Mouse (Mus musculus) small intestine, adult 2 months (tissue): Measurements from ENCODE around the gene Eef2k.

ENCODE experiments used
- CTCF ChIP-seq: fragments of 200-500 bp; IDR thresholded peaks from 2 replicates; pipeline ENCODE4 v1.5.1; 2012; ENCODE audit warnings: low read depth, mild to moderate bottlenecking, control low read depth, inconsistent platforms, low read length, moderate library complexity, mixed read lengths; ENCODE audit not compliant: insufficient replicate concordance, insufficient read length; ENCODE audit errors: extremely low read depth
- POLR2A ChIP-seq: fragments of 200-500 bp; IDR thresholded peaks from 2 replicates; pipeline ENCODE4 v1.6.1; 2012; ENCODE audit warnings: low read depth, mild to moderate bottlenecking, control low read depth, inconsistent platforms, low read length, moderate library complexity

DNA sequence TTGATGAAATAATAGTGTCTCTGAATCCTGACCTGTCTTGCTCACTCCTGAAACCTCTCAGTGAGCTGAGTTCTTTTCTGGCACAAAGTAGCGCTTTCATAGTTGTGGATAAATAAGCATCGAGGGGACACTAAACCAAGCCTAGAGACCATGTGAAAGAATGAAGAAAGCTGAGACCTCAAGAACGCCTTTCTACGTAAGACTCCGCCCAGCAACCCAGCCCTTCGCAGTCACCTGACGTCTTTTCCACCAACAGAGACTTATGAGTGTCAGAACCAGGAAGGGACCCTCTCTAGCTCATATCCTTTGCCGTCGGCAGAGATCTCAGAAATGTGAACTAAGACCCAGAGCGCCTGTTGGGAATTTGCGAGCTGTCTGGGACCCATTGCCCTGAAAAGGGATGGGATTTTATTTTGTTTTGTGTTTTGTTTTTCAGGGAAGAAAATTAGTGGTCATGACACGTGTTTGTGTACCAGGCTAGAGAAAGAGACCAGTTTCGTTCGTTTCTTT, 7.7 kb upstream of the Eef2k start:
- TF ChIP-seq CTCF (peak; percentile 6; the same call in 1 of the 2 replicates), POLR2A (no peak; the same call in 1 of the 2 replicates)
